Mouse (Mus musculus) CH12.LX (cell line): Measurements from ENCODE around the gene Sema4g.

Source experiments
- ELF1 ChIP-seq: IDR thresholded peaks from 2 replicates; pipeline ENCODE4 v1.6.1; 2014; ENCODE audit warnings: low read depth, mild to moderate bottlenecking, inconsistent platforms, low read length, improper control_type of control experiment
- HCFC1 ChIP-seq: IDR thresholded peaks from 2 replicates; pipeline ENCODE4 v1.6.1; 2012; ENCODE audit warnings: low read depth, mild to moderate bottlenecking, inconsistent platforms, low read length, improper control_type of control experiment
- SIN3A ChIP-seq: IDR thresholded peaks from 2 replicates; pipeline ENCODE4 v1.6.1; 2012; ENCODE audit warnings: low read length, improper control_type of control experiment, inconsistent platforms
- TBP ChIP-seq: conservative IDR thresholded peaks from 2 replicates; pipeline ENCODE4 v1.6.1; 2011; ENCODE audit warnings: low read depth, low read length, improper control_type of control experiment
- TCF12 ChIP-seq: IDR thresholded peaks from 2 replicates; pipeline ENCODE4 v1.6.1; 2014; ENCODE audit warnings: low read depth, mild to moderate bottlenecking, inconsistent platforms, low read length, improper control_type of control experiment
- ZMIZ1 ChIP-seq: IDR thresholded peaks from 2 replicates; pipeline ENCODE4 v1.6.1; 2012; ENCODE audit warnings: low read depth, mild to moderate bottlenecking, inconsistent platforms, low read length, improper control_type of control experiment

DNA sequence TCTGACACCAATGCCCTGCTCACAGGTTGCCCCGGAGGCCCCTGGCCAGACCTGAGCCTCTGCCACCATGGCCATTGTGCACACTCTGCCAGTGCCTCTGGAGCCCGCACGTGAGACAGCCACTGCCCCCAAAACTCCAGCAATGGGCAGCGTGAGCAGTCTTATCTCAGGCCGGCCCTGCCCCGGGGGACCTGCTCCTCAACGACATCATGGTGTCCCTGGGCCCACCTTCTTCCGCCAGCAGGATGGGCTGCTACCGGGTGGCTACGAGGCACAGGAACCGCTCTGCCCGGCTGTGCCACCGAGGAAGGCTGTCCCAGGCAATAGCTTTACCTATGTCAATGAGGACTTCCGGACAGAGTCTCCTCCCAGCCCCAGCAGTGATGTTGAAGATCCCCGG, 32.5 kb downstream of the Sema4g start:
- no peak for TF ChIP-seq SIN3A
- TF ChIP-seq ELF1, result no peak
- no peak for TF ChIP-seq TBP
- TF ChIP-seq TCF12, result no peak
- no peak for TF ChIP-seq ZMIZ1
- no peak for TF ChIP-seq HCFC1
